Mouse (Mus musculus) kidney, postnatal 25 days (tissue): ENCODE results near the gene Tmem50b.
"Not testable (repeated sequence)": the region's sequence is repeated elsewhere in the genome, so short reads cannot be mapped to it uniquely, and the experiment has no call there.

Experiments used
- DNase-seq, 2 experiments: peaks; one replicate each; pipeline ENCODE4 v3.0.0; 2021; ENCODE audit warnings: mixed read lengths in 2 of 2

The Tmem50b gene

DNA sequence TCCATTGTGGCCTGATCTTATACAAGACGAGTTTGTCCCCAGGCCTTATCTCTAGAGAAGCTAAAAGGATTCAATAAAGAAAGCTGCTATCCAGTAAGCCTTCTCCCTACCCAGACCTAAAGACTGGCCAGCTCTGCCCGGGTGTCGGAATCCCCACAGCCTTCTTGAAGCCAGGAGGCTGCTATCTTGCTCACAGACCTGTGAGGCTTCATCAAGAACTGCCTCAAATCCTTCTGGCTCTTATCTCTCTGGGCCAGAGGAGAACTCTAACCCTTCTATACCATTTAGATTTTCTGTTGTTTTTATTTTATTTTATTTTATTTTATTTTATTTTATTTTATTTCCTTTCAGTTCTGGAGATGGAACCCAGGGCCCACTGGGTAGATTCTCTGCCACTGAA is 60.5 kb downstream of the Tmem50b start:
- no peak for DNase-seq

DNA sequence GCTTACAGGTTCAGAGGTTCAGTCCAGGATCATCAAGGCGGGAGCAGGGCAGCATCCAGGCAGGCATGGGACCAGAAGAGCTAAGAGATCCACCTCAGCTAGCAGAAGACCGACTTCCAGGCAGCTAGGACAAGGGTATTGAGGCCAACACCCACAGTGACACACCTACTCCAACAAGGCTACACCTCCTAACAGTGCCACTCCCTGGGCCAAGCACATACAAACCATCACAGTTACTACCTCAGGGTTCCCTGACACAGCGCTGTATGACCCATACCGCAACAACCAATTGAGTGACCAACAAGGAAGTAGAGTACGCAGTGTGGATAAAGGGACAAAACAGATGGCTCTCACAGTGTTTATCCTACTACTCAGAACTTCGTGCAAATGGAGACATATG is 61.2 kb downstream of the Tmem50b start:
- DNase-seq, result no peak

DNA sequence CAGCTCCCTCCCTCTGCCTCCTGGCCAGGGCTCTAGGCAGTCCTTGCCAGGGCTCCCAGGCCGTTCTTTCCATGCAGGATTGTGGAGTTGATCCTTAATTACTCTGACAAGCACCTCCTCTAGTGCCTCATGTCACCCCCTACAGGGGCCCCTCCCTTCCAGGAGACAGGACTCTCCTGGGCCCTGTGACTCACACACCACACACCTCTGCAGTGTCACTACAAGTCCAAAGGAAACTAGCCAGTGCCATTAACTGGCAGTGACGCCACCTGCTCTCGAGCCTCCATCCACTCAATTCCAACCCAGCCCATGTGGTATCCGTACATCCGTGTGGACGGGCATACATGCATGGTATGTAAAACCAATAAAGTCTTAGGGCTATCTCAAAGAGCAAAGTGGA is 62.7 kb downstream of the Tmem50b start:
- DNase-seq, result no peak

DNA sequence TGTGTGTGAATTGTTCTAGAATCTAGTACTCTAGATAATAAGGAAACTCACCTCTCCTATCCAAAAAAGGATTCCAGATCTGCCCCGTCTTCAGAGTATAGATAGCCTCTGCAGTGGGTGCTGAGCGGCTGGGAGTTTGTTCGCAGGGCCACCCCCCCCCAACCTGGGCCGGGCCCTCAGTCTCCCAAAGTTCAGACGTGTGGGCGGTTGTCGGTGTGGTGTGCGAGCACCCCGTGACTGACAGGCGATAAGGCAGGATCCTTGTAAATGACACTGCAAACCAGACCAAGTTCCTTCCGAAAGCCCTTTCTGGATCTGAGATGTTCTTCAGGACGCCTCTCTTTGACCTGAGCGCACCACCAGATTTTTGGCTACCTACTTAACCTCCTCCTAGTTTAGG is 63.1 kb downstream of the Tmem50b start:
- DNase-seq, result peak; percentile 49 to 54

DNA sequence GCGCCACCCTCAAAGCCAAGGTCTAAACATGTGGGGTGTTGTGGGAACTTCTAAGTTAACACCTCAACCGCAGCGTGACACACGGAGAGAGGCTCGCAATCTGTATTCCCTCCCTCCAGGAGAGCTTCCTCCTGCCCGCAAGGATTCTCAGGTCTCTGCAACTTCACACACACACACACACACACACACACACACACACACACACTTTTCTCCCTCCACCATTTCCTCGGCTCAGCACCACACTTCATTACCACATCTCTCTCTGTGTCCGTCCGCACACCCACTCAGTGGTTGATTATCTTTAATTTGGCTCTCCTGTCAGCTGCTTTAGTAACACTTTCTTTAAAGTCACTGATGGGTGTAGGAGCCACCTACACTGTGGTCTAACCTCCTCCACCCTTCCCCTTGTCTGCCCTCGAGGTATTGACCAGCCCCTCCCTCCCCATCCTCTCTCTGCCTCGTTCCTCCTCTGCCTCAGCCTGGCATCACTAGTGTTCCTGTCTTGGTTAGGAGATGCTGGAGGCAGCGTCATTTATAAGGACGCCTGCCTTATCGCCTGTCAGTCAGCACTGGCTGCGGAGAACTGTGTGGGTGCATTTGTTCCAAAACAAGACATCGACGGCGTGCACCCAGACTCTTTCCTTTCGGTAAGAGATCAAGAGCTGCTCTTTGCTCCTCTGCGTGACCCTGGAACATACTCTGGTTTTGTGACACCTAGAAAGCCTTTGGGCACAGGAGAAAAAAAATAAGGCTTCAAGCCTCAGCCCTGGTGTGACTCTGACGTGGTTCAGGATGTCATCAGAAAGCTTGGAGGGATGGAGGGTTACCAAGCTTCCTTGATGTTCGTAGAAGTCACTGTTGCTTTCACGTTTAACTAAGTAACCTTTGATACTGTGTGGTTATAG is 64.3 kb downstream of the Tmem50b start:
- DNase-seq, result no peak

DNA sequence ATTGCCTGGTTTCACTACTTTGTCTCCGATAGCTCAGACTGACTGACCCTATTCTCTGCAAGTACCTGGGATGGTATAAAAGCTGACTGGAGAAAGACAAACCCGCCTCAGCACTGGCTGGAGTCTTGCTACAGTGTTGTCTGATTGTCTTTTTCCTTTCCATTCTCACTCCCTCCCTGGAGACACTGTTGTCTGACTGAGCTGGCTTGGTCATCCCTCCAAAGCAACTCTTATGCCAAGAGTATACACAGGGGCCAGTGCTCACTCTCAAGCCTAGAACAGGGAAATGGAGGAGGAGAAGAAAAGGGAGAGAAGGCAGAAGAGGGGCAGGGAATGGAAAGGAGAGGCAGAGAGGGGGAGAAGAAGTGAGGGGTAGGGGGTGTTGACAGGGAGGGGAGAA is 65.2 kb downstream of the Tmem50b start:
- DNase-seq, result no peak

DNA sequence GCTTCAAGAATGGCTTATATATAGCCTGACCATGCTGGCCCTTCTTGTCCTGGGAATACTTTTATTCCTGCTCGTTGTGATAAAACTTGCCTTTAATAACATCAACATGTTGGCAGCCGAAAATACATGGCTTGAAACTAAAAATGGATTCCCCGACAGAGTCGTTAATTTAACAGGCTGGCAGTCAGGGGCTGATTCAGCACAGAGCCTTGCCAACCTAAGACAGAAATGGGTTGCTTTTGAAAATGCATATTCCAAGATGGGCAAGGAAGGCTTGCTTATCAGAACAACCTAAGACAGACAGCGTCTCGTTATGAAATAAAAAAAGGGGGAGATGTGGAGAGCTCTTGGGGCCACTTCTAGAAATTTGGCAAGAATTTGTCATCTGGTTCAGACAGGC is 65.7 kb downstream of the Tmem50b start:
- DNase-seq, result no peak

DNA sequence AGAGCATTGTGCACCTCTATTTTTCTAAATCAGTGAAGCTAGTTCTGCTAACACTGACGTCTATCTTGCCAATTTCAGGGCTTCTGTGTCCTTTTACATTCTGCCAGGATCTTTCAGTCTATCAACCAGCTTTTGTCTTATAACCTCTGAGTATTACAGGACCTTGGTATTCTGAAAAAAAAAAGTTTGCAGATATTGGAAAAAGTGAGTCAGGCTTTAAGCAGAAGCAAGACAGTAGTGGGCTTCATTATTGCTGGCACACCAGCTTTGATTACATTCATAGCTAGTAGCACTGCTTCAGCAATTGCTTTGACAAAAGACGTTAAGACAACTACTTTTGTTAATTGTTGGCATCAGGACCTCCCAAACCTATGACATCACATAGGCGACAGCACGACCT is 66.8 kb downstream of the Tmem50b start:
- not testable (repeated sequence) for DNase-seq

DNA sequence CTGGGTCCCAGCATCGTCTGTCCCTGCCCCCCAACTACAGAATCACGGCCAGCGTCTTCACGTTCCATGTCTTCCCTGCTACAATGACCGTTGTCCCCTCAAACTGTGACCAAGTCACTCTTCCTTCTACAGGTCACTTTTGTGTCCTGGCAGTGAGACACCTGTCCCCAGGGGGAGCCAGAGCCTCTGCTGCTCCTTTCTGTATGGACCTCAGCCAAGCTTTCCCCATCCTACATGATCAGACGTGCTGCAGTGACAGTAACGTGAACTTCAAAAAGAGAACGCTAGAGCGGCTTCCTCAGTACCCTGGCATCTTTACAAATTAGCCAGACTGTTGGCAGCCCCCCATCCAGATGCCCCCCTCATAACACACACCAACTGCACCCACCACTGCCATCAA is 69.0 kb downstream of the Tmem50b start:
- no peak for DNase-seq

DNA sequence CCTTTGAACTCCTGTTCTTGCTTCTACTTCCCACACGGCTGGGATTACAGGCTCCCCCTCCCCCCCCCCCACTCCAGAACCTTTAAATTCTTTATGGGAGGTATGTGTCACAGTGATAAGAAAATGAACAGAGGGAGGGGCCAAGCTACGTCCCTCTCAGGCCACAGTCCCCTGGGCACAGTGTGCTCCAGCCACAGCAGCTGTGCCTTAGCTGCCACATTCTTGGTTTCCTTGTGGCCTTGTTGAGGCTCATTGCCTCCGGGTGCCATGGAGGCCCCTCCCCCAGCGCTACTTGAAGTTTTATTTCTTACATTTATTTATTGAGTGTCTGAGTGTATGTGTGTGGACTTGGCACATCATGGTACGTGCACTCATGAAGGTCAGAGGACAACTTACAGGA is 70.1 kb downstream of the Tmem50b start:
- DNase-seq, result no peak

DNA sequence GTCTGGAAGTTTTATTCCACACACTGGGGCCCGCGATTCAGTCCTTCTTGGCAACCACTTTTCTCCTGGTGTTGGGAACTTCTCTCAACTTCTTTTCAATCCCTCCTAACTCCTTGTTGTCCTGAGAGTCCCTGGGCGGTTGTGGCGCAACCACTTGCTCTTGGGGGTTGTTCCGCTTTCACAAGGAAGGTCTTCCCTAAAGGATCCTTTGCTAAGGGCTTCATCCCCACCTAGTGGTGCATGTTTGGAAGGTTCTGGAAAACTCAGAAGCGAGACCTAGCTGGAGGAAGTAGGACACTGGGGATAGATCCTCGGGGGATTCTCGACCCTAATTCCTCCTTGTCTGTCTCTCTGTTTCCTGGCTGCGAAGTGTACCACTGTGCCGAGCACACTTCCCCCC is 70.5 kb downstream of the Tmem50b start:
- peak; percentile 49 to 53 for DNase-seq

DNA sequence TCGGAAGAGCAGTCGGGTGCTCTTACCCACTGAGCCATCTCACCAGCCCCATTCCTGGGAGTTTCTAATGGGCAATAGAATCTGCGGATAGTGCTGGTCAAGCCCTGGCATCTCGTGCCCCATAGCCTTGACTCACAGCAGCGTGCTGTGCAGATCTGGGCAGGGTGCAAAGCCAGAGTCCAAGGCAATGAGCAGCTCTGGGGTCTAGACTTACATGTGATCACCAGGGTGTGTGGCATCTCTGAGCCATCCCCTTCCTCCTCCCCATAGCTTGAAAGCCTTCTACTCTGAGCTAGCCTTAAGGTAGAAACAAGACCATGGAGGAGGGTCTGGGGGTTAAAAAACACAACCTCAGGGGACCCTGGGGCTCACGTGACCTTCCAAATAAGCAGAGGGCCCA is 71.3 kb downstream of the Tmem50b start:
- DNase-seq, result no peak
